Mouse (Mus musculus) neural tube, embryonic 12.5 days (tissue): ENCODE results near the gene Myo1h. TPM values are rescaled to one million over a fixed set of nuclear protein-coding genes. Genes with fewer than 3 reads are reported as not detected.

ENCODE experiments used
- ATAC-seq: fragments of 200-750 bp; cut with Nextera tagmentation; 2 replicates; pipeline ENCODE4 v1.8.0; 2017; ENCODE audit warnings: low read depth, mild to moderate bottlenecking, moderate TSS enrichment, moderate library complexity; ENCODE audit not compliant: low FRiP score
- H3K27ac ChIP-seq: fragments of 300-500 bp; sonication (generic); 2 replicates; pipeline ENCODE4 v1.5.1; 2016
- H3K27me3 ChIP-seq: fragments of 300-500 bp; sonication (generic); replicated peaks from 2 replicates; pipeline ENCODE4 v1.6.1; 2016; ENCODE audit warnings: mild to moderate bottlenecking
- H3K36me3 ChIP-seq: fragments of 300-500 bp; sonication (generic); 2 replicates; pipeline ENCODE4 v1.6.1; 2016; ENCODE audit warnings: mild to moderate bottlenecking
- H3K4me1 ChIP-seq: fragments of 300-500 bp; sonication (generic); 2 replicates; pipeline ENCODE4 v1.6.1; 2016
- H3K4me2 ChIP-seq: fragments of 300-500 bp; sonication (generic); replicated peaks from 2 replicates; pipeline ENCODE4 v1.6.1; 2016; ENCODE audit warnings: mild to moderate bottlenecking
- H3K4me3 ChIP-seq: fragments of 300-500 bp; sonication (generic); 2 replicates; pipeline ENCODE4 v1.5.1; 2016
- H3K9ac ChIP-seq: fragments of 300-500 bp; sonication (generic); 2 replicates; pipeline ENCODE4 v1.6.1; 2016; ENCODE audit warnings: mild to moderate bottlenecking
- H3K9me3 ChIP-seq: fragments of 300-500 bp; sonication (generic); 2 replicates; pipeline ENCODE4 v1.6.1; 2016; ENCODE audit warnings: mild to moderate bottlenecking
- WGBS: fragments of 180-500 bp; shearing (Covaris S2); methylation state at CpG from one replicate; pipeline ENCODE4 v1.1.7; 2016; 5-methylcytosine and 5-hydroxymethylcytosine counted together
- polyA plus RNA-seq: library from polyadenylated mRNA; unstranded; fragments of >200 nt; fragmentation: Nextera tagmentation; extraction: Ambion mirVana; gene quantifications from 2 replicates; pipeline ENCODE4 v1.2.1, GENCODE M21; 2016

The Myo1h gene
- polyA plus RNA-seq, 1 experiment from 2014 or later = 0.75 TPM

GRCm38 (mm10) chr5:114379763-114380162, 90.8 kb downstream of the Myo1h start:
- H3K36me3 ChIP-seq = peaks cover 24% of the 10 kb centered on the region
- H3K9ac ChIP-seq = peak overlapping the region; percentile 91
- H3K9me3 ChIP-seq = no peaks in the 10 kb centered on the region
- peak overlapping the region; percentile 86 for H3K4me3 ChIP-seq
- H3K27ac ChIP-seq = peak overlapping the region; percentile 57; the same call in 1 of the 2 replicates
- peaks cover 43% of the 10 kb centered on the region for H3K4me1 ChIP-seq
- 1% methylated on average over 20 of the region's 20 CpGs for WGBS
- ATAC-seq = peak; percentile 54
- no peaks in the 10 kb centered on the region for H3K27me3 ChIP-seq
- peak overlapping the region; percentile 87 for H3K4me2 ChIP-seq

DNA sequence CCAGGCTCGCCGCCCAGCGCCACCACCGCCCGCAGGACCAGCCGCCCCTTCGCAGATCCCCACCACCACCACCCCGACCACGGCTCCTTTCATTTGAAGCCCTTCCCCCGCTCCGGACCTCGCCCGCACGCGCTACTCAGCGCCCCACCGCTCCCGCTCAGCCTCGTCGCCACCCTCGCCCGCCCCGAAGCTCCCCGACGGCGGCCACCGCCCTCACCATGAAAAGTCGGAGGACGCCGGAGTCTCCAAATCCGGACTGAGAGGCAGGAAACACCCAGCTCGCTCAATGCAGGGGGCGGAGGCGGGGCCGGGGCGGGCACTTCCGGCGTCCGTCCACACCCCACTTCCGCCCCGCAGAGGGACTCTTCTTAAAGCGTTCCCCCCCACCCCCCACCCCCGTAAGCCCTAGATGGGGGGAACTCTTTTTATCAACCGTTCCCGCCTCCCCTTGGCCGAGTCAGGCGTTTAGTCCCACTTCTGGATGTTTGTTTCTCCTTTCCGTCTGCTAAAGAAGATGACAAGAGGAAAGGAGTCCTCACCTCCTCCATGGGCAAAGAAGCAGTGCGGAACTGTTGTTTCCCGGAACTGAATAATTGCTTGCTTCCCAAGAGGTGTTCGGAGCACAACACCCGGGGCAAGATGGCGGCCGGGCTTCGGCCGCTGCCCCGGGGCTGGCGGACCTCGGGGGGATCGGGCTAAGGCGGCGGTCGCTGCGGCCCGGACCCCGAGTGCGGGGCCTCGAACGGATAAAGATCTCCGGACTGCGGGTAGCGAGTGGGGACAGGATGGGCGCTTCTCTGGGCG, 91.4 kb downstream of the Myo1h start, which contains the start of the genes Kctd10 and Ube3b:
Gene Kctd10 (minus strand): TSS at position 300 of the 804 bp plus-strand sequence.
Gene Ube3b (plus strand): TSS at position 399 of the 804 bp plus-strand sequence.
- Histone ChIP-seq H3K4me2 (peak within 1 kb of the TSS; percentile 87), H3K9me3 (no peaks in the 10 kb centered on the region), H3K36me3 (peaks cover 22% of the 10 kb centered on the region), H3K27me3 (no peaks in the 10 kb centered on the region), H3K4me3 (peak within 1 kb of the TSS; percentile 86), H3K27ac (peak within 1 kb of the TSS; percentile 57; the same call in 1 of the 2 replicates), H3K4me1 (peaks cover 43% of the 10 kb centered on the region), H3K9ac (peak within 1 kb of the TSS; percentile 91)
- ATAC-seq = peak; percentile 93
- 1% methylated on average over 74 of the region's 74 CpGs for WGBS

DNA sequence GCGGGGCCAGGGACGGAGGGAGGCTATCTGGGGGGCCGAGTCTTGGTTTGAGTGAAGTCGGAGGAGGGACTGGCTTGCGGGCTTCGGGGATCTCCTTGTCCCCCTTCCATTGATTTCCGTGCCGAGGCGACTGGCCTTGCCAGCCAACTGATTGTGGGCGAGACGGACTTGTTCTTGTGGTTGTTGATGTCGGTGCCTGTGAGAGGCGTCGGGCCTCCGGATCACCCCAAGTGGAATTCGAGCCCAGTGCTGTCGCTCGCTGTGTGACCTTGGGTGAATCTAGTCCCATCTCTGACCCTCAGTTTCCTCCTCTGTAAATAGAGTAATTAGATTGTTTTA, 92.0 kb downstream of the Myo1h start:
- H3K4me1 ChIP-seq = peaks cover 43% of the 10 kb centered on the region
- H3K9ac ChIP-seq = peak overlapping the region; percentile 91
- peak overlapping the region; percentile 87 for H3K4me2 ChIP-seq
- H3K27me3 ChIP-seq = no peaks in the 10 kb centered on the region
- peak; percentile 19; the same call in 1 of the 2 replicates for ATAC-seq
- under 1% methylated on average over 18 of the region's 18 CpGs for WGBS
- H3K27ac ChIP-seq = 0 out of 2 replicates have a peak overlapping the region, but pooled peaks have one; percentile 46
- H3K9me3 ChIP-seq = no peaks in the 10 kb centered on the region
- H3K4me3 ChIP-seq = peak overlapping the region; percentile 86
- H3K36me3 ChIP-seq = peaks cover 20% of the 10 kb centered on the region

GRCm38 (mm10) chr5:114383184-114383904, 94.4 kb downstream of the Myo1h start:
- Histone ChIP-seq H3K9me3 (no peaks in the 10 kb centered on the region), H3K4me3 (no peak overlapping the region), H3K27me3 (no peaks in the 10 kb centered on the region), H3K4me2 (no peak overlapping the region), H3K36me3 (peaks cover 41% of the 10 kb centered on the region), H3K27ac (no peak overlapping the region), H3K4me1 (peaks cover 28% of the 10 kb centered on the region), H3K9ac (no peak overlapping the region)
- 82% methylated on average over 9 of the region's 9 CpGs for WGBS
- ATAC-seq = no peak

- H3K9me3 ChIP-seq = no peaks in the 10 kb centered on the region
- no peak for ATAC-seq
- no peak overlapping the region for H3K9ac ChIP-seq
- H3K4me1 ChIP-seq = peaks cover 17% of the 10 kb centered on the region
- 93% methylated on average over 8 of the region's 8 CpGs for WGBS
- no peak overlapping the region for H3K27ac ChIP-seq
- H3K36me3 ChIP-seq = peaks cover 52% of the 10 kb centered on the region
- no peaks in the 10 kb centered on the region for H3K27me3 ChIP-seq
- no peak overlapping the region for H3K4me3 ChIP-seq
- H3K4me2 ChIP-seq = no peak overlapping the region
These were observed 95.5 kb downstream of the Myo1h start for GRCm38 (mm10) chr5:114384448-114384847.

DNA sequence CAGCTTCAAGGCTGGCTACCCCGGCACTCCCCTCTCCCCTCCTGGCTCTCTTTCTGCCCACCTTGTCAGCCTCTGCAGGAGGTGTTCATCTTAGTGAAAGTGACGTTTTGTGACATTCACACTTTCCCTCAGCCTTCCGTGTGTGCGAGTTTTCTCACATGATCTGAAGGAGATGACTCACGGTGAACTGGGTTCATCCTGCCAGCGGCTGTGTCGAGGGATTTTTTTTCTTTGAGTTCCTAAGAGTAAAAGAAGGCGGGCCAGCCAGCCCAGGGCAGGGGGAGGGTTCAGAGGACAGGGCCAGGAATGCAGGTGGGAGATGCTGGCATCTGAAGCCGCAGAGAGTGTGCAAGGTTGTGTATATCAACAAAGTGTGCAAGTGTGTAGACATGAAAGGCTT, 104.2 kb downstream of the Myo1h start:
- Histone ChIP-seq H3K4me3 (no peak overlapping the region), H3K27me3 (no peaks in the 10 kb centered on the region), H3K9me3 (no peaks in the 10 kb centered on the region), H3K27ac (no peak overlapping the region), H3K4me2 (no peak overlapping the region), H3K36me3 (peaks cover 92% of the 10 kb centered on the region), H3K9ac (no peak overlapping the region), H3K4me1 (no peaks in the 10 kb centered on the region)
- ATAC-seq = no peak
- 89% methylated on average over 9 of the region's 9 CpGs for WGBS

DNA sequence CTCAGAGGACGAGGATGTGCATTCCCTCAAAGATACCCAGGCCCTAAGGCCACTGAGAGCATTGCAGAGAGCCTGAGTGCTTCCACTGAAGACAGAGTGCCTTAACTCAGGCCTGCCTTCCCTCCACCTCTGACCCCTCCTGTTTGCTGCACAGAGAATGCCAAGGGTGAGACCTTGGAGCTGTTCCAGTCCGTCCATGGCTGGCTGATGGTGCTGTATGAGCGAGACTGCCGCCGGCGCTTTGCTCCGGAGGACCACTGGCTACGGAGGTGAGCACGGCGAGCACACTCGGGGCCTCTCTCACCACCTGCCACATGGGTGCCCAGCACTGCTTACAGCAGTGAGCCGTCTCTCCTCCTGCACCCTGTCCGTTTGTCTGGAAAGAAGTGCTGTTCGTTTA, 117.6 kb downstream of the Myo1h start:
- Histone ChIP-seq H3K4me1 (no peaks in the 10 kb centered on the region), H3K4me2 (no peak overlapping the region), H3K9ac (no peak overlapping the region), H3K36me3 (peaks cover 100% of the 10 kb centered on the region), H3K27ac (no peak overlapping the region), H3K27me3 (no peaks in the 10 kb centered on the region), H3K4me3 (no peak overlapping the region), H3K9me3 (no peaks in the 10 kb centered on the region)
- 96% methylated on average over 14 of the region's 14 CpGs for WGBS
- no peak for ATAC-seq

GRCm38 (mm10) chr5:114407269-114407668, 118.3 kb downstream of the Myo1h start:
- Histone ChIP-seq H3K36me3 (peaks cover 100% of the 10 kb centered on the region), H3K4me1 (no peaks in the 10 kb centered on the region), H3K27ac (no peak overlapping the region), H3K9me3 (no peaks in the 10 kb centered on the region), H3K9ac (no peak overlapping the region), H3K27me3 (no peaks in the 10 kb centered on the region), H3K4me3 (no peak overlapping the region), H3K4me2 (no peak overlapping the region)
- ATAC-seq = no peak
- 93% methylated on average over 10 of the region's 10 CpGs for WGBS

DNA sequence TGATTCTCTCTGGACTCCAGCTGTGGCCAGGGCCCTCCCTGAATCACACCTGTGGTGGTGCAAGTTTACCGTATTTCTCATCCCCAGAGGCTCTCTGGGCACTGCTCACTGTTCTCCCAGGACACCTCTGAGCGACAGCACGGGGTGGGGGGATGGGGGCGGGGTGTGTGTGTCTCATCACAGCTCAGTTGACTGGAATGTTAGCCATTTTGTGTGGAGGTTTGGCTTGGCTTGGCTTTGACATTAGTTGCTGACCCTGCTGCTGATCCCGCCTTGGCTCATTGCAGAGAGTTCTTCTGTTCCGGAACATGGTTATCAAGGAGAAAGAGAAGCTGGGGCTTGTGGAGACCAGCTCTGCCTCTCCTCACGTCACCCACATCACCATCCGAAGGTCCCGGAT, 118.8 kb downstream of the Myo1h start:
- Histone ChIP-seq H3K4me2 (no peak overlapping the region), H3K4me3 (no peak overlapping the region), H3K36me3 (peaks cover 100% of the 10 kb centered on the region), H3K9ac (no peak overlapping the region), H3K27me3 (no peaks in the 10 kb centered on the region), H3K27ac (no peak overlapping the region), H3K9me3 (no peaks in the 10 kb centered on the region), H3K4me1 (no peaks in the 10 kb centered on the region)
- ATAC-seq = no peak
- 94% methylated on average over 9 of the region's 9 CpGs for WGBS

DNA sequence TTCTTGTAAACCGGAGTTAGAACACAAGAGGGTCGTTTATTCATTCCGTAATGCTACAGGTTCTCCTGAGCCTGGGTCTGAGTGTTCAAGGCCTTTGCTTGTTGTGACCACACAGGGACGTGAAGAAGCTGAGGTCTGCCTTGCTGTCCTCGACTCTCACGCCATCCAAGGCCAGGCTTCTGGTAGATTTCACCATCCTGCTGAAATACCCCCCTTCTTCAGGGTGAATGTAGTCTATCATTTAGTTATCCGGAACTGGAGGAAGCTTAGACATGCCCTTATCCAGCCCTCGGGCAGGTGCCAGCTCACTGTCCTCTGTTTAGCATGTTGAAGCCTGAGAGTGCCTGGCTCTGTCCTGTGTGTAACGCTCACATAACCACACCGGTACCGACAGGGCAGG, 119.9 kb downstream of the Myo1h start:
- Histone ChIP-seq H3K4me3 (no peak overlapping the region), H3K4me2 (no peak overlapping the region), H3K27ac (no peak overlapping the region), H3K4me1 (no peaks in the 10 kb centered on the region), H3K9me3 (no peaks in the 10 kb centered on the region), H3K36me3 (peaks cover 100% of the 10 kb centered on the region), H3K9ac (no peak overlapping the region), H3K27me3 (no peaks in the 10 kb centered on the region)
- WGBS = 96% methylated on average over 11 of the region's 11 CpGs
- no peak for ATAC-seq

DNA sequence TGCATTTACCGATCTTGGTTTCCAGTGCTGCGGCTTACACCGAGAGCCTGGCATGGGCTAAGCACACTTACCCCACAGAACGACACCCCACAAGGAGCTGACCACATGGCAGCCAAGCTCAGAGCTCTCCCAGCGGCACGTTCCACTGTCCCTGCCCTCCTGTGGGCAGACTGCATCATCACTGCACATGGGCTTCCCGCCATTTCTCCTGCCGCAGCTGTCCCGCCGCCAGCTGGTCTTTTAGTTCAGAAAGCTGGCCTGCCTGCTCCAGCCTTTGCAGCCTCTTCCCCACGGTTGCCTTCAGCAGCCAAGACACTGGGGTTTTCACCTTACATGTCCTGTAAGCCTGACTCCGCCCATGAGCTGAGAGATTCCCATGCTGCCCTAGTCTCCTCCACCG, 121.5 kb downstream of the Myo1h start:
- Histone ChIP-seq H3K27me3 (no peaks in the 10 kb centered on the region), H3K4me1 (no peaks in the 10 kb centered on the region), H3K27ac (no peak overlapping the region), H3K36me3 (peaks cover 99% of the 10 kb centered on the region), H3K4me3 (no peak overlapping the region), H3K9me3 (no peaks in the 10 kb centered on the region), H3K9ac (no peak overlapping the region), H3K4me2 (no peak overlapping the region)
- 89% methylated on average over 13 of the region's 13 CpGs for WGBS
- no peak for ATAC-seq

- Histone ChIP-seq H3K36me3 (peaks cover 99% of the 10 kb centered on the region), H3K4me2 (no peak overlapping the region), H3K4me1 (no peaks in the 10 kb centered on the region), H3K4me3 (no peak overlapping the region), H3K9me3 (no peaks in the 10 kb centered on the region), H3K27me3 (no peaks in the 10 kb centered on the region), H3K9ac (no peak overlapping the region), H3K27ac (no peak overlapping the region)
- no peak for ATAC-seq
- 81% methylated on average over 23 of the region's 23 CpGs for WGBS
These were observed 123.5 kb downstream of the Myo1h start for GRCm38 (mm10) chr5:114412361-114412998.
